Mouse (Mus musculus): Measurements from ENCODE around the gene Lgals4.
A peak's percentile ranks its signal among the peaks of the same experiment; 100 is the strongest.

The Lgals4 gene

GRCm38 (mm10) chr7:28833723-28834347, at the start of gene Lgals4:
TSS of gene Lgals4 (plus strand) at chr7:28833854.
- DNase-seq (ENCODE audit: low spot score), result no peak

GRCm38 (mm10) chr7:28785161-28785560, 48.5 kb upstream of the Lgals4 start:
- DNase-seq (ENCODE audit: low spot score), result no peak

- DNase-seq (ENCODE audit: low spot score), result no peak
Observed at GRCm38 (mm10) chr7:28787884-28788283, 45.8 kb upstream of the Lgals4 start.

- no peak for DNase-seq (ENCODE audit: low spot score)
Observed at GRCm38 (mm10) chr7:28788307-28789195, 45.1 kb upstream of the Lgals4 start, which contains the start of gene Rinl. TSS of gene Rinl (plus strand) at chr7:28788969.

- no peak for DNase-seq (ENCODE audit: low spot score)
Observed at GRCm38 (mm10) chr7:28789235-28789634, 44.4 kb upstream of the Lgals4 start.

- DNase-seq (ENCODE audit: low spot score), result peak; percentile 70
Observed at GRCm38 (mm10) chr7:28790066-28790806, 43.4 kb upstream of the Lgals4 start.

- no peak for DNase-seq (ENCODE audit: low spot score)
Observed at GRCm38 (mm10) chr7:28791706-28792105, 41.9 kb upstream of the Lgals4 start.

GRCm38 (mm10) chr7:28792391-28793185, 41.1 kb upstream of the Lgals4 start:
- DNase-seq (ENCODE audit: low spot score), result no peak

GRCm38 (mm10) chr7:28793834-28794233, 39.8 kb upstream of the Lgals4 start:
- DNase-seq (ENCODE audit: low spot score), result peak; percentile 40

- no peak for DNase-seq (ENCODE audit: low spot score)
Observed at GRCm38 (mm10) chr7:28794496-28794895, 39.2 kb upstream of the Lgals4 start.

GRCm38 (mm10) chr7:28795832-28796231, 37.8 kb upstream of the Lgals4 start:
- no peak for DNase-seq (ENCODE audit: low spot score)

GRCm38 (mm10) chr7:28796562-28796975, 37.1 kb upstream of the Lgals4 start:
- DNase-seq (ENCODE audit: low spot score), result peak; percentile 85

- no peak for DNase-seq (ENCODE audit: low spot score)
Observed at GRCm38 (mm10) chr7:28799994-28800393, 33.7 kb upstream of the Lgals4 start.

- DNase-seq (ENCODE audit: low spot score), result no peak
Observed at GRCm38 (mm10) chr7:28801451-28801850, 32.2 kb upstream of the Lgals4 start.

- peak; percentile 54 for DNase-seq (ENCODE audit: low spot score)
Observed at GRCm38 (mm10) chr7:28801901-28802670, 31.6 kb upstream of the Lgals4 start.

GRCm38 (mm10) chr7:28802846-28803588, 30.6 kb upstream of the Lgals4 start:
- DNase-seq (ENCODE audit: low spot score), result peak; percentile 84

- DNase-seq (ENCODE audit: low spot score), result no peak
Observed at GRCm38 (mm10) chr7:28803756-28804155, 29.9 kb upstream of the Lgals4 start.

GRCm38 (mm10) chr7:28806869-28807268, 26.8 kb upstream of the Lgals4 start:
- DNase-seq (ENCODE audit: low spot score), result no peak

- no peak for DNase-seq (ENCODE audit: low spot score)
Observed at GRCm38 (mm10) chr7:28807641-28808220, 25.9 kb upstream of the Lgals4 start.
